Mouse (Mus musculus): ENCODE results near the gene Hid1. TPM values are rescaled to one million over a fixed set of nuclear protein-coding genes. Genes with fewer than 3 reads are reported as not detected.
A peak's percentile ranks its signal among the peaks of the same experiment; 100 is the strongest.

Gene Hid1
- polyA plus RNA-seq, 1 experiment from 2014 or later = 1.6 TPM

DNA sequence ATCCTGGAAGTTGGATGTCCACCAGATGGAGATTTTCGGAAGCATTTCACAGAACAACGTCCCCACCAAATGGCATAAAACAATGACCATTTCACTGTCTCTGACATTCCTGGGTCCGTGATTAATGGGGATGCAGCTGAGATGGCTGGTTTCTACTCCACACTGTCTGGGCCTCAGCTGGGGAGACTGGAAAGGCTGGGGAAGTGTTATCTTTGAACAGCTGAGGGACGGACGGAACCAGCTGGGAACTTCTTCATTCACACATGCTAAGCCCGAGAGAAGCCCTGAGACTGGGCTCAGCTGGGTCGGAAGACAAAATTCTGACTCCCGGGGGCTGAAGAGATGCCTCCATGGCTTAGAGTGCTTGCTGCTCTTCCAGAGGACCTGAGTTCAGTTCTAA lies 3.8 kb upstream of the Hid1 start:
- Histone ChIP-seq H3K27ac (replicated peaks; ENCODE audit: low read depth, low read length) (no peak overlapping the region), H3K9ac (ENCODE audit: low read length) (no peak overlapping the region), H3K4me3 (ENCODE audit: low read depth, low read length) (no peak overlapping the region), H3K4me2 (ENCODE audit: low read depth, severe bottlenecking) (no peak overlapping the region), H3K4me1 (ENCODE audit: control insufficient read depth, insufficient read depth, low read length) (peaks cover 13% of the 10 kb centered on the region), H3K36me3 (ENCODE audit: control insufficient read depth, insufficient read depth, low read length) (no peaks in the 10 kb centered on the region), H3K27me3 (ENCODE audit: control insufficient read depth, insufficient read depth, low read length) (peaks cover 57% of the 10 kb centered on the region), H3K9me3 (ENCODE audit: control insufficient read depth, low read length) (no peaks in the 10 kb centered on the region)
- no peak for ATAC-seq (ENCODE audit: insufficient number of reproducible peaks, low FRiP score, low TSS enrichment, low read depth)
- WGBS = 61% methylated on average over 8 of the region's 8 CpGs
- no peak for DNase-seq (ENCODE audit: low spot score)

DNA sequence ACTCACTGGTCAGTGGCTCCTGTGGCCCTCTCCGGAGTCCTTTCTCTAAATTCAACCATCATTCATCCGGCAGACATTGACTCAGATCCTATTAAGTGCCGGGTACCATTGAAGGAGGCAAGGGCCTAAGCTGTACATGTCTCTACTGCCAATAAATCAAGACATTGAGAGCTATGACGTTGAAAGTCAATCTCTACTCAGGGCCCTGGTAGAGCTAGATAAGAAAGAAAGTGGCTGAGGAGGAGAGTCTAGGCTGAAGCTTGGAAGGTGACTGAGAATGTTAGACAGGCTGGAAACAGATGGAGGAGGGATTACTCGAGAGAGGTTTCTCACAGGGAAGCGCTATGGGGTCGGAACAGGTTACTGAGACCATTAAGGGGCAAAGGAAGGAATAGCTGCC lies 2.8 kb upstream of the Hid1 start:
- Histone ChIP-seq H3K4me1 (ENCODE audit: control insufficient read depth, insufficient read depth, low read length) (peaks cover 15% of the 10 kb centered on the region), H3K27ac (replicated peaks; ENCODE audit: low read depth, low read length) (no peak overlapping the region), H3K4me2 (ENCODE audit: low read depth, severe bottlenecking) (no peak overlapping the region), H3K4me3 (ENCODE audit: low read depth, low read length) (no peak overlapping the region), H3K9ac (ENCODE audit: low read length) (no peak overlapping the region), H3K36me3 (ENCODE audit: control insufficient read depth, insufficient read depth, low read length) (no peaks in the 10 kb centered on the region), H3K27me3 (ENCODE audit: control insufficient read depth, insufficient read depth, low read length) (peaks cover 60% of the 10 kb centered on the region), H3K9me3 (ENCODE audit: control insufficient read depth, low read length) (no peaks in the 10 kb centered on the region)
- DNase-seq (ENCODE audit: low spot score) (no peak), ATAC-seq (ENCODE audit: insufficient number of reproducible peaks, low FRiP score, low TSS enrichment, low read depth) (no peak)
- WGBS = 52% methylated on average over 7 of the region's 7 CpGs

DNA sequence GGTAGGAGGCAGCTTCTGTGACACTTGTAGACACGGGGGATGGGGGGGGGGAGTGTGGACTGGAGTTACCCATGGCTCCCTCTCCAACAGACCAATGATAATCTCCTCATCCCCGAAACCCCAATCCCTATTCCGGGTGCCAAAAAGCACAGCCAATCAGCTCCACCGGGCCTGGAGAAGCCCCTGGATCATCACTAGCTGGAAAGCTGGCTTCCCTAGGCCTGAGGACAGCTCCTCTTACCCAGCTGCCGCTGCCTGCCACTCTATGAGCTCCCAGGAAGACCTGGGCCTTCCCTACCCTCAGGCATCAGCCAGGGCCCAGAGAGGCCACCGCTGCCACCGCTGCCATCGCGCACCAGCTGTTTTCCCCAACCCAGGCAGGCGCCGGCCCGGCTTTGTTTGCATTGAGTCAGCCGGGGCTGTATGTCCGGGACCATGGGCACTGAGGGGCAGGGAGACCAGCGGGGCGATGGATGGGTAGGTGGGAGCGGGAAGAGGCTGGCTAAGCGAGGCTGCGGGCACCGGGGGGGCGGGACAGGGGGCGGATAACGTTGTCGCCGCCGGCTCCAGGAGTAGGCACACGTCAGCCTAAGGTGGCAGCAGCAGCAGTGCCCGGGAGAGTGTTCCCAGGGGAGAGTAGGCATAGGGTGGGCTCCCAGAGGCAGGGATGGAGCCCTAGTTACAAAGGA lies 706 bp downstream of the Hid1 start:
- peak overlapping the region; percentile 73 for H3K4me2 ChIP-seq (ENCODE audit: low read depth, severe bottlenecking)
- H3K9me3 ChIP-seq (ENCODE audit: control insufficient read depth, low read length) = no peaks in the 10 kb centered on the region
- peaks cover 41% of the 10 kb centered on the region for H3K27me3 ChIP-seq (ENCODE audit: control insufficient read depth, insufficient read depth, low read length)
- no peaks in the 10 kb centered on the region for H3K36me3 ChIP-seq (ENCODE audit: control insufficient read depth, insufficient read depth, low read length)
- peaks cover 11% of the 10 kb centered on the region for H3K4me1 ChIP-seq (ENCODE audit: control insufficient read depth, insufficient read depth, low read length)
- DNase-seq (ENCODE audit: low spot score) (no peak), ATAC-seq (ENCODE audit: insufficient number of reproducible peaks, low FRiP score, low TSS enrichment, low read depth) (no peak)
- H3K4me3 ChIP-seq (ENCODE audit: low read depth, low read length) = peak overlapping the region; percentile 28
- WGBS = 2% methylated on average over 27 of the region's 28 CpGs
- H3K27ac ChIP-seq (replicated peaks; ENCODE audit: low read depth, low read length) = no peak overlapping the region
- H3K9ac ChIP-seq (ENCODE audit: low read length) = no peak overlapping the region

DNA sequence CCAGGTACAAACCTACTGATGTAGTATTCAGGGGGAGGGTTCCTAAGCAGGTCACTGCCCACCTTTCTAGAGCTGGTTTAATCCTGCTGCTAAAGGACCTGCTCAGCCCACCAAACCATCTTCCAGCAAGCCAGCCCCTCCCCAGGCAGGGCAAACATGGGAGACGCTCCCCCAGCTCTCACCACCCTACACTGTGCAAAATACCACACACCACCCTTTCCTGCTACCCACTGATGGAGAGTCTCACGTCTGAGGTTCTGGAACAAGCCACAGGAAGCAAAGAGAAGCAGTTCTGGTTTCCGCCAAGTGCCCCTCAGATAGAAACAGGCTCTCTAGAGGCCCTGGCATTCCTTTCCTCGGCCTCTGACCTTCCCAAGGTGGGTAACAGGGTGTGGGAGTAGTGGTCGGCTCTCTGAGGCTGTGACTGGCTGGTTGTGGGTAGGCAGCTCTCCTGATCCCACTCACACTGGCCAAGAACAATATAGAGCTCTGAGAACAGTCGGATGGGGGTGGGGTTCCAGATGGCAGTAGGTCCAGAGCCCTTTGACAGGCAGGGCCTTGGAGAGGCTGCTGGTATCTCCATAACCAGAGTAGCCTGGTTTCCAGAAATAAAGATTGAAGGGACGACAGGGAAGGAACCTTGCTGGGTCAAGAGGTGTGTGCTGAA lies 1.4 kb downstream of the Hid1 start:
- WGBS = 37% methylated on average over 7 of the region's 7 CpGs
- H3K27ac ChIP-seq (replicated peaks; ENCODE audit: low read depth, low read length) = no peak overlapping the region
- peaks cover 37% of the 10 kb centered on the region for H3K27me3 ChIP-seq (ENCODE audit: control insufficient read depth, insufficient read depth, low read length)
- H3K9ac ChIP-seq (ENCODE audit: low read length) = no peak overlapping the region
- H3K4me2 ChIP-seq (ENCODE audit: low read depth, severe bottlenecking) = no peak overlapping the region
- H3K4me3 ChIP-seq (ENCODE audit: low read depth, low read length) = no peak overlapping the region
- ATAC-seq (ENCODE audit: insufficient number of reproducible peaks, low FRiP score, low TSS enrichment, low read depth) (no peak; the same call in 1 of the 2 replicates), DNase-seq (ENCODE audit: low spot score) (no peak)
- no peaks in the 10 kb centered on the region for H3K9me3 ChIP-seq (ENCODE audit: control insufficient read depth, low read length)
- H3K4me1 ChIP-seq (ENCODE audit: control insufficient read depth, insufficient read depth, low read length) = peaks cover 11% of the 10 kb centered on the region
- no peaks in the 10 kb centered on the region for H3K36me3 ChIP-seq (ENCODE audit: control insufficient read depth, insufficient read depth, low read length)

DNA sequence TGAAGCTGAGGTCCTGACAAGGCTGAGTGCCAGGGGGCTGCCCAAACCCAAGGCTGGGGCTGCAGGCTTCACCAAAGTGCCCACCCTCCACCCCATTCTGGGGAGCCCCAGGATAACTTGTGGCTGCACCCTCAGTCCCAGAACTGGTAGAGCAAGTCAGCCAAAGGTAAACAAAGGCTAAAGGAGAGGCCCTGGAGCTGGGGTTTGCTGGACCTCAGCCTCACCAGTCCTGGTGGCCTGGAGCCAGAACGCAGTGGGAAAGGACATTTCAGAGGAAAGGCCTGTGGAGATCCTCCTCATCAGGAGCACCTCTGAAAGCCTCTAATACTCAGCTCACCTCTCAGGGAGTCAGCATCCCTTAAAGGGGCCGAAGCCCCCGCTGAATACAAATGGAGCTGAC lies 3.4 kb downstream of the Hid1 start:
- no peak for ATAC-seq (ENCODE audit: insufficient number of reproducible peaks, low FRiP score, low TSS enrichment, low read depth)
- Histone ChIP-seq H3K27me3 (ENCODE audit: control insufficient read depth, insufficient read depth, low read length) (peaks cover 35% of the 10 kb centered on the region), H3K9ac (ENCODE audit: low read length) (no peak overlapping the region)

DNA sequence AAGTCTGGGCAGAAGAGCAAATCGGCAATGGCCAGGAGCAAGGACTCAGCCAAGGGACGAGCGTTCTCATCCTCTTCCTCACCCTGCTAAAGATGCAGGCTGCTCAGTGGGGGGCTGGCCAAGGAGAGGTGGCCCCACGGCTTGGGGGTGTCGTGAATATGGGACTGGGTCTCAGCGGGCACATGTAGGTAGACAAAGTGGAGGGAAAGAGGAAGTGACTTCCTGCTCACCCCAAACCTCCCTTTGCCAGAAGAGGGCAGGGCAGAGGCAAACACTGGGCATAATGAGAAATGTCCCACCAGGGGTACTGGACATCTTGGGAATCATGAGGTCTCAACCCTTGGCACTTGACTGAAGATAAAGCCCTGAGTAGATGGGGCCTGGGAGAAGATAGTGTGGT lies 7.8 kb downstream of the Hid1 start:
- Histone ChIP-seq H3K27ac (replicated peaks; ENCODE audit: low read depth, low read length) (no peak overlapping the region), H3K9ac (ENCODE audit: low read length) (no peak overlapping the region), H3K9me3 (ENCODE audit: control insufficient read depth, low read length) (no peaks in the 10 kb centered on the region), H3K4me2 (ENCODE audit: low read depth, severe bottlenecking) (no peak overlapping the region), H3K4me1 (ENCODE audit: control insufficient read depth, insufficient read depth, low read length) (0 out of 2 replicates have a peak, but pooled peaks cover 2% of the 10 kb centered on the region), H3K27me3 (ENCODE audit: control insufficient read depth, insufficient read depth, low read length) (no peaks in the 10 kb centered on the region), H3K36me3 (ENCODE audit: control insufficient read depth, insufficient read depth, low read length) (no peaks in the 10 kb centered on the region), H3K4me3 (ENCODE audit: low read depth, low read length) (no peak overlapping the region)
- DNase-seq (ENCODE audit: low spot score) = no peak
- WGBS = 67% methylated on average over 6 of the region's 6 CpGs
- ATAC-seq (ENCODE audit: insufficient number of reproducible peaks, low FRiP score, low TSS enrichment, low read depth) = no peak

More for the DNA sequence above, 3.4 kb downstream of the Hid1 start:
- 80% methylated on average over 3 of the region's 3 CpGs for WGBS
- peaks cover 11% of the 10 kb centered on the region for H3K4me1 ChIP-seq (ENCODE audit: control insufficient read depth, insufficient read depth, low read length)
- no peak overlapping the region for H3K4me3 ChIP-seq (ENCODE audit: low read depth, low read length)
- no peak for DNase-seq (ENCODE audit: low spot score)
- no peak overlapping the region for H3K27ac ChIP-seq (replicated peaks; ENCODE audit: low read depth, low read length)
- no peaks in the 10 kb centered on the region for H3K9me3 ChIP-seq (ENCODE audit: control insufficient read depth, low read length)
- no peaks in the 10 kb centered on the region for H3K36me3 ChIP-seq (ENCODE audit: control insufficient read depth, insufficient read depth, low read length)
- no peak overlapping the region for H3K4me2 ChIP-seq (ENCODE audit: low read depth, severe bottlenecking)

DNA sequence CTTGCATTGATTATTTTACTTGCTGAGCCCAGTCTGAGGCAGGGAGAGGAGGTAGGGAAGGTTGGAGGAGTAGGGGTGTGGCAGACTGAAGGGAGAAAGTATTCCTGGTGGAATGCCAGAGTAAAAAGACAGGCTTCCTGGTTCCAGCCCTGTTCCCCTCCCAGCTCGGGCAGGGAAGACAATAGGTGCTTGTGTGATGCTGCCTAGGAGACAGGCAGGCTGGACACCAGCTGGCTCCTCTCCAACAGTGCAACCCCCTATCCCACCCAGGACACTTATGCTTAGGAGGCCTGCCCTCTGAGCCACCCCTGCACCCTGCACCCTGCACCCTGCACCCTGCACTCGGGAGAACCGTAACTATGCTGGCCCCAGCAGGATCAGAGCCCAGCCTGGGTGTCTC lies 8.3 kb downstream of the Hid1 start:
- WGBS = 72% methylated on average over 3 of the region's 3 CpGs
- no peak for ATAC-seq (ENCODE audit: insufficient number of reproducible peaks, low FRiP score, low TSS enrichment, low read depth)

DNA sequence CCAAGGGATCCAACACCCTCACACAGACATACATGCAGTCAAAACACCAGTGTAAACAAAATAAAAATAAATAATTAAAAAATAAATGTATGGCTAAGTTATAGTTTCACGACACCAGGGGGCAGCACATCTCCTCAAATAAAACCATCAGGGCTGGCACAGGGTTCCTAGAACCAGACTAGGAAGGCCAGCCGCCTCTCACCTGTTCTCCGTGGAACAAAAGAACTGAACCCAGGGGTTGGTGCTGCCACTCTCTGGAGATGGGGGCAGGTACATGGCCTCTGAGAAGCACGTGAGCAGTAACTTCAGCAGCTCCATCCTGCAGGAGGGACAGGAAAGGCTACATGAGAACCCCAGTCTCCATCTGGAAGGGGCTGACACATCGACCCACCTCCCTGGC lies 9.1 kb downstream of the Hid1 start:
- H3K9me3 ChIP-seq (ENCODE audit: control insufficient read depth, low read length) = no peaks in the 10 kb centered on the region
- H3K4me3 ChIP-seq (ENCODE audit: low read depth, low read length) = no peak overlapping the region
- no peak overlapping the region for H3K27ac ChIP-seq (replicated peaks; ENCODE audit: low read depth, low read length)
- H3K36me3 ChIP-seq (ENCODE audit: control insufficient read depth, insufficient read depth, low read length) = no peaks in the 10 kb centered on the region
- no peaks in the 10 kb centered on the region for H3K27me3 ChIP-seq (ENCODE audit: control insufficient read depth, insufficient read depth, low read length)
- 18% methylated on average over 5 of the region's 5 CpGs for WGBS
- H3K4me1 ChIP-seq (ENCODE audit: control insufficient read depth, insufficient read depth, low read length) = 0 out of 2 replicates have a peak, but pooled peaks cover 2% of the 10 kb centered on the region
- DNase-seq (ENCODE audit: low spot score) (peak; percentile 83), ATAC-seq (ENCODE audit: insufficient number of reproducible peaks, low FRiP score, low TSS enrichment, low read depth) (0 out of 2 replicates have a peak, but pooled peaks have one; percentile 36)
- H3K4me2 ChIP-seq (ENCODE audit: low read depth, severe bottlenecking) = no peak overlapping the region
- H3K9ac ChIP-seq (ENCODE audit: low read length) = 0 out of 2 replicates have a peak overlapping the region, but pooled peaks have one; percentile 34

More for the DNA sequence above, 8.3 kb downstream of the Hid1 start:
- no peak overlapping the region for H3K4me3 ChIP-seq (ENCODE audit: low read depth, low read length)
- no peak for DNase-seq (ENCODE audit: low spot score)
- no peak overlapping the region for H3K4me2 ChIP-seq (ENCODE audit: low read depth, severe bottlenecking)
- no peaks in the 10 kb centered on the region for H3K36me3 ChIP-seq (ENCODE audit: control insufficient read depth, insufficient read depth, low read length)
- no peaks in the 10 kb centered on the region for H3K9me3 ChIP-seq (ENCODE audit: control insufficient read depth, low read length)
- H3K27ac ChIP-seq (replicated peaks; ENCODE audit: low read depth, low read length) = no peak overlapping the region
- H3K27me3 ChIP-seq (ENCODE audit: control insufficient read depth, insufficient read depth, low read length) = no peaks in the 10 kb centered on the region
- no peak overlapping the region for H3K9ac ChIP-seq (ENCODE audit: low read length)
- H3K4me1 ChIP-seq (ENCODE audit: control insufficient read depth, insufficient read depth, low read length) = 0 out of 2 replicates have a peak, but pooled peaks cover 2% of the 10 kb centered on the region
